In the genomic region with DNA sequence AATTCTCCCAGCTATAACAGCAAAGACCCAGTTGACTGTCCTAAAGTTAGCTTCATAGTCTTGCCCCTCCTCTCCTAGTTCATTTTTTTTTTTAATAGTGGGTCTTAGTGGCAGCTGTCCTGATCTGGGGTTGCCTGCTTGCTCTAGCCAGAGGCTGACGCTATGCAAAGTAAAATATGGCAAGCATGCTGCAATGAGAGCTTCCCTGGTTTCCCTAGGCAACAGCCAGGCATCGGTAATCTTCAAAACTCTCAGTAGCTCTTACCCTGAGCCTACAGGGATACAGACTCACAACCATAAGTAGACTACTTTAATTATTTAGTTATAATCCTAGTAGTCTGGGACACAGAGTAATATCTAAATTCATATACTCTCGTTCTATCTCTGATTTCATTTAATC, we compare ENCODE assay signal across 33 mouse cellular contexts.
A peak's percentile ranks its signal among the peaks of the same experiment; 100 is the strongest.
DNase-seq lines count a peak whose midpoint lies in the region; ATAC-seq and TF ChIP-seq lines count a peak whose summit lies in the region.
"Had no signal": no experiment of that assay in that cellular context is flagged by ENCODE, and none has a peak within 500 bp of the region (broad histone marks: within the 10 kb centered on the region; RNA-seq: fewer than 3 reads in every experiment).

No protein-coding gene starts in this region.

- TF ChIP-seq POLR2A in brain, embryonic 14.5 days (IDR thresholded peaks at IDR 0.05; ENCODE audit: borderline replicate concordance, extremely low read depth, insufficient read depth, insufficient read length, poor library complexity, severe bottlenecking), result no peak

- no peaks in the 10 kb centered on the region for H3K27me3 ChIP-seq in embryonic facial prominence, embryonic 14.5 days (replicated peaks; ENCODE audit: control insufficient read depth, insufficient read depth, low read length)
- H3K27me3 ChIP-seq in embryonic facial prominence, embryonic 10.5 days (replicated peaks; ENCODE audit: low read depth, poor library complexity, severe bottlenecking), result no peaks in the 10 kb centered on the region
- no peaks in the 10 kb centered on the region for H3K27me3 ChIP-seq in midbrain, embryonic 14.5 days (ENCODE audit: control insufficient read depth, insufficient read depth, low read length)
- H3K27me3 ChIP-seq: embryonic facial prominence, embryonic 13.5 days; heart, embryonic 15.5 days; intestine, embryonic 15.5 days; limb, embryonic 15.5 days; liver, embryonic 13.5 days; megakaryocyte, embryonic 14.5 days; stomach, embryonic 15.5 days had no signal

- H3K4me2 ChIP-seq in embryonic facial prominence, embryonic 14.5 days (ENCODE audit: low read depth, low read length), result no peak overlapping the region
- H3K4me2 ChIP-seq in midbrain, embryonic 14.5 days (ENCODE audit: low read length), result no peak overlapping the region
- H3K4me2 ChIP-seq: embryonic facial prominence, embryonic 13.5 days; heart, embryonic 15.5 days; intestine, embryonic 15.5 days; limb, embryonic 15.5 days; liver, embryonic 13.5 days; stomach, embryonic 15.5 days had no signal

- H3K9ac ChIP-seq in embryonic facial prominence, embryonic 14.5 days (ENCODE audit: low read depth, low read length), result no peak overlapping the region
- no peak overlapping the region for H3K9ac ChIP-seq in midbrain, embryonic 14.5 days (replicated peaks; ENCODE audit: low read length)
- H3K9ac ChIP-seq: embryonic facial prominence, embryonic 13.5 days; heart, embryonic 15.5 days; intestine, embryonic 15.5 days; limb, embryonic 15.5 days; liver, embryonic 13.5 days; stomach, embryonic 15.5 days had no signal

- no peak overlapping the region for H3K27ac ChIP-seq in embryonic facial prominence, embryonic 14.5 days (replicated peaks; ENCODE audit: low read depth, low read length)
- H3K27ac ChIP-seq in embryonic facial prominence, embryonic 10.5 days (replicated peaks), result no peak overlapping the region
- no peak overlapping the region for H3K27ac ChIP-seq in midbrain, embryonic 14.5 days (replicated peaks; ENCODE audit: low read depth, low read length)
- H3K27ac ChIP-seq: embryonic facial prominence, embryonic 13.5 days; heart, embryonic 10.5 days; heart, embryonic 15.5 days; hindbrain, postnatal 0 days; intestine, embryonic 15.5 days; kidney, postnatal 0 days; limb, embryonic 10.5 days; limb, embryonic 15.5 days; liver, embryonic 13.5 days; stomach, embryonic 15.5 days had no signal

- peak; percentile 41; the same call in 1 of the 2 replicates for ATAC-seq in embryonic facial prominence, embryonic 14.5 days (ENCODE audit: low read depth)
- no peak for ATAC-seq in midbrain, embryonic 14.5 days (ENCODE audit: low FRiP score, low TSS enrichment)
- ATAC-seq in cerebellum, adult (ENCODE audit: insufficient number of reproducible peaks, low FRiP score, low TSS enrichment), result no peak
- ATAC-seq: hindbrain, postnatal 0 days; intestine, embryonic 15.5 days; lung, postnatal 0 days had no signal

- no peak for TF ChIP-seq CTCF in brain, embryonic 14.5 days (IDR thresholded peaks at IDR 0.05; ENCODE audit: borderline replicate concordance, extremely low read depth, insufficient read depth, insufficient read length)

- DNase-seq in embryonic facial prominence, embryonic 14.5 days (ENCODE audit: low spot score), result peak; percentile 26
- no peak for DNase-seq in embryonic facial prominence, embryonic 10.5 days (ENCODE audit: low spot score)
- DNase-seq in brain, embryonic 14.5 days (ENCODE audit: low read depth), result peak; percentile 51
- peak; percentile 43 for DNase-seq in midbrain, embryonic 14.5 days
- peak; percentile 44 for DNase-seq in retina, postnatal 1 day
- DNase-seq in cerebellum, adult 11-12 months, result no peak
- DNase-seq: adrenal gland, postnatal 10 days; cerebellum, adult 2 months; cerebellum, postnatal 25 days; embryo, embryonic 11 days; gastrocnemius, postnatal 25 days; heart, adult 11 months; kidney, adult 2 months; kidney, postnatal 4 days; liver, embryonic 13.5 days; lung, adult 18-20 months; lung, postnatal 4 days; right cerebral cortex, postnatal 14 days; thymus, postnatal 14 days had no signal

- 51% methylated on average over 3 of the region's 3 CpGs for WGBS in embryonic facial prominence, embryonic 14.5 days
- WGBS in embryonic facial prominence, embryonic 10.5 days, result 76% methylated on average over 3 of the region's 3 CpGs
- WGBS in midbrain, embryonic 14.5 days, result 16% methylated on average over 3 of the region's 3 CpGs

- H3K36me3 ChIP-seq in embryonic facial prominence, embryonic 14.5 days (ENCODE audit: control insufficient read depth, insufficient read depth, low read length), result no peaks in the 10 kb centered on the region
- H3K36me3 ChIP-seq in embryonic facial prominence, embryonic 10.5 days (replicated peaks), result no peaks in the 10 kb centered on the region
- no peaks in the 10 kb centered on the region for H3K36me3 ChIP-seq in midbrain, embryonic 14.5 days (ENCODE audit: control insufficient read depth, insufficient read depth, low read length)
- H3K36me3 ChIP-seq: embryonic facial prominence, embryonic 13.5 days; G1E; heart, embryonic 10.5 days; heart, embryonic 15.5 days; intestine, embryonic 15.5 days; limb, embryonic 10.5 days; limb, embryonic 15.5 days; liver, embryonic 13.5 days; stomach, embryonic 15.5 days had no signal

- H3K4me3 ChIP-seq in embryonic facial prominence, embryonic 14.5 days (ENCODE audit: low read depth, low read length), result no peak overlapping the region
- H3K4me3 ChIP-seq in embryonic facial prominence, embryonic 10.5 days, result no peak overlapping the region
- H3K4me3 ChIP-seq in midbrain, embryonic 14.5 days (replicated peaks; ENCODE audit: low read depth, low read length), result no peak overlapping the region
- H3K4me3 ChIP-seq: embryonic facial prominence, embryonic 13.5 days; erythroblast, embryonic 14.5 days; heart, embryonic 10.5 days; heart, embryonic 15.5 days; intestine, embryonic 15.5 days; limb, embryonic 10.5 days; limb, embryonic 15.5 days; liver, embryonic 13.5 days; megakaryocyte, embryonic 14.5 days; stomach, embryonic 15.5 days had no signal

- H3K4me1 ChIP-seq in embryonic facial prominence, embryonic 14.5 days (ENCODE audit: control insufficient read depth, insufficient read depth, low read length), result no peaks in the 10 kb centered on the region
- peaks cover 8% of the 10 kb centered on the region for H3K4me1 ChIP-seq in embryonic facial prominence, embryonic 10.5 days
- H3K4me1 ChIP-seq in midbrain, embryonic 14.5 days (ENCODE audit: control insufficient read depth, insufficient read depth, low read length), result peaks cover 7% of the 10 kb centered on the region; the same call in 1 of the 2 replicates
- H3K4me1 ChIP-seq: heart, embryonic 10.5 days; heart, embryonic 15.5 days; intestine, embryonic 15.5 days; limb, embryonic 10.5 days; limb, embryonic 15.5 days; liver, embryonic 13.5 days; megakaryocyte, embryonic 14.5 days; stomach, embryonic 15.5 days had no signal

- H3K9me3 ChIP-seq in embryonic facial prominence, embryonic 14.5 days (ENCODE audit: control insufficient read depth, low read length), result no peaks in the 10 kb centered on the region
- no peaks in the 10 kb centered on the region for H3K9me3 ChIP-seq in embryonic facial prominence, embryonic 10.5 days
- no peaks in the 10 kb centered on the region for H3K9me3 ChIP-seq in midbrain, embryonic 14.5 days (ENCODE audit: control insufficient read depth, low read length)
- H3K9me3 ChIP-seq: embryonic facial prominence, embryonic 13.5 days; heart, embryonic 10.5 days; heart, embryonic 15.5 days; intestine, embryonic 15.5 days; limb, embryonic 10.5 days; limb, embryonic 15.5 days; liver, embryonic 13.5 days; stomach, embryonic 15.5 days had no signal

Comparison
In these comparisons a context has a peak if more than half of its experiments do, and no peak if none do; other contexts are left out.
1. DNase-seq: peak in embryonic facial prominence, embryonic 14.5 days (single experiment), brain, embryonic 14.5 days (single experiment), midbrain, embryonic 14.5 days (single experiment) and retina, postnatal 1 day (single experiment); none in embryonic facial prominence, embryonic 10.5 days (single experiment) and cerebellum, adult 11-12 months (single experiment).